Mouse (Mus musculus) cerebellum, adult 18-20 months (tissue): ENCODE data around the gene Angel1.

ENCODE experiments used
- DNase-seq, 2 experiments: peaks; one replicate each; pipeline ENCODE4 v3.0.0; 2021

Gene Angel1

DNA sequence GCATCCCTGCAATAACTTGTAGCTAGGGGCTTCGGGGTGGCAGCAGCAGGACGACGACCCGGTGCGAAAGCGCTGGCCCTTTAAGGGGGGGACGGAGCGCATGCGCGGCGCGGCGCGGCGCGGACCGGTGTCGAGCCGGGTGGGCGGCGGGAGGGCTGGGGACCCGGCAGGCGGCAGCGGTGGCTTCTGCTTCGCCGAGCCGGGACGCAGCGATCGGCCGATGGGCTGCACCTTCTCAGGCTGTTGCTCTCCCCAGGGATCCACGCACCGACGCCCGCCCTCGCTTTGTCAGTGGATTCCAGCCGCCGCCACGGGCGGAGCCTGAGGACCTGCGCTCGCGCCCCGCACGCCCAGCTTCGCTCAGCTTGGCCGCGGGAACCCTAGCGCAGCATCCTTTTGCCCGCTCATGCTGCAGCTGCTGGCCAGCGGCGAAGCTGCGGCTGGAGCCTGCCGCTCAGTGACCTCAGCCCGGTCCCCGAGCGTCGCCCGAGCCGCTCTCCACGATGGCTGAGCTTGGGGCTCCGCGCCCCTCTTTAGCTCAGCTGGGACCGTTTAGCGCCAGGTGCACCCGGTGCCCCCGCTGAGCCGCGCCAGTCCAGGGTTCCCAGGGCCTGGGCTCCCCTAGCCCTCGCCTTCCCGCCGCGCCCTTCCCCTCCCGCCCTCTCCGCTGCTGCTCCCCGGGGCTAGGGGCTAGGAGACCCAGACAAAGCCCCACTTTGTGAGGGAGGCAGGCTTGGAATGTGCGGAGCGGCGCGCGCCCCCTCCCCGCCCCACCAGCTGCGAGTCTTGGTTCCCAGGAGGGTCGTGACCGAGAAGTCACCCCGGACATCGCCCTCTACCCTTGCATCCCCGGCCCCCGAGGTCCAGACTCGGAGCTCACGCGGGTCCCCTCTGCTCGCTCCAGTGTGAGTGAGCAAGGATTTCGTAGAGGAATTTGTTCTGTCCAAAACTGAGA is 47.4 kb downstream of the Angel1 start, which contains the start of gene Vash1:
Gene Vash1, plus strand, starts transcription at position 110 of the 955 bp plus-strand sequence.
- DNase-seq = peak; percentile 78 to 89

DNA sequence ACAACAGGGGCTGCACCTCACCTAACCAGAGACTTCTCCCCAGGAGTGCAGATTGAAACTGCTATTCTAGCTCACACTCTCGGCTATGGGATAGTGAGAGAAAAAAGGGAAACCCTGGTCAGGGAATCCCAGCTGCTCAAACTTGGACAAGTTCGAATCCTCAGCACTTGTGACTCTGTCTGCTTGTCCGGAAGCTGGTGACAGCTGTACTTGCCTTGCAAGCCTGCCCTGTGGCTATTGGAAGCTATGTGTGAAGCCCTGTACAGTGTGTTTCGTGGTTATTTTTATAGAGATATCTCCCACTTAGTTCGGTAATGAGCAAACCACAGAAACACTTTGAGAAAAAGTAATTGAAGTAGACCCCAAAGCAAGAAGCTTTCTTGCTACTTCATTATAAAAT is 53.8 kb downstream of the Angel1 start:
- no peak for DNase-seq

DNA sequence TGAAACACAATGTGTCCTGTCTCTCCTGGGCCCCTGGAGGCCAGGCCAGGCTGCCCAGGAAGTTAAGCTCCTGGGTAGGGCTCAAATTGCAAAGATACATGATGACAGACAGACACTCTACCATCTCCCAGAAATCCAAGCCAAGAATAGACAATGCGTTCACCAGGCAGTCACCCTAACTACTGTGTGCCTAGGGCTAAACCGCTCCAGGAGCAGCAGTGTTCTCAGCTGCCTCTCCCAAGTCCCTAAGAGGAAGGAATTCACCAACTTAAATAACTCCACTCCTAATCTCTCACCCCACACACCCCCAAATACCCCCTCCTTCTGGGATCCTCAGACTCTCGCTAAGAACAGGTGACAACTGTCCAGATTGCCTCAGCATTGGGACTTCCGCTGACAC is 54.2 kb downstream of the Angel1 start:
- DNase-seq = no peak

DNA sequence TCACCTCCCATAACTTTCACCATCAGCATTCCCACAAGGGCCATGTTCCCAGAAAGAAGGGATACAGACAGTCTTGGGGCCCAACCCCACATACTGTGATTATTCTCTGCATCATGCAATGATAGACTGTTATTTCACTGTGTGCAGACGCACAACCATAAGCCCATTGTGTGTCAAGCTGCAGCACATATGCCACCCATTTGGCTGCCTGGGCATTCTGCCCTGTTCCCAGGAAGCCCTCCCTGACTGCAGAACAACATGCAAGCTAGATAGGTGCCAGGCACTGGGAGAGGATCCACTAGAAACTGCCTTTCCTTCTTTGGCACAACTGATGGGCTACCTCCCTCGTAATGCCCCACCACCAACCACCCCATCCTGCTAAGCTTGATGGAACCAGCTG is 57.9 kb downstream of the Angel1 start:
- DNase-seq = peak; percentile 65 to 68

- DNase-seq = peak in 1 of 2 experiments; percentile 12
Measured at GRCm38 (mm10) chr12:86665656-86666055, 60.6 kb downstream of the Angel1 start.

DNA sequence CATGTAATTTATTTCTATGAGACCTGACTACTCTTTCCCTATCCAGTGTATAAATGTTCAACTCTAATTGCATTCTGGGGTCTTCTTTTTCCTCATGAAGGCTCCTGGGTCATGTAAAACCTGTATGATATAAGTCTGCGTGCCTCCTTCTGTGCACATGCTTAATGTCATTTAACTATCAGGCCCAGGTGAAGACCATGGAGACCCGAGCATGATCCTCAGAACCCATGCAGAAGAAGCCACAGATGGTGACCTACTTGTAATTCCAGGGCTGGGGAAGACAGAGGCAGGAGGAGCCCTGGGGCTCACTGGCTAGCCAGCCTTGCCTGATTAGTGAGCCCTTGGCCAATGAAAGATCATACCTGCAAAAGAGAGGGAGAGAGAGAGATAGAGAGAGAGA is 65.8 kb downstream of the Angel1 start:
- peak in 1 of 2 experiments; percentile 23 for DNase-seq

DNA sequence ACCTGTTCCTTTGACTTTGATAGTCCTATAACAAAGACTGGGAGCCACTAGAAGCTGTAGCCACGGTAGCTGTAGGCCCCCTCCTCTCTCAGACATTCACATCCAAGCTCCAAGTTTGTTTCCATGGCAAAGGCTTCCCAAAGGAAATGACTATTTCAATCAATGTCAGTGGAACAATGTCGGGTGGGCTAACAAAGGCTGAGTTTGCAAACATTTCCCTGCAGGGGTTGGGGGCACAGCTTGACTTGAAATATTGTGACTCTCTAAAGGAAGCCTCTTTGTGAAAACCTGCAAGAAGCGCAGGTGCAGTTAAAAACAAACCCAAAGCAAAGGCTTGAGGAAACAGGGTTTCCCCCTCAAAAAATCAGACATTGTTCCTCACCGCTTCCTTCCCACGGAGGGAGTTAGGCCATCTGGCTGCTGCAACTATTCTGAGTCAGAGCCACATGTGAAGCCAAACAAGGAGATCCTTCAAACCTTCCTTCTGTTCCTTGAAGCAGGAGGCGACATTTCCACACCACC is 66.8 kb downstream of the Angel1 start:
- DNase-seq = no peak

GRCm38 (mm10) chr12:86652570-86653041 is 73.7 kb downstream of the Angel1 start:
- peak; percentile 35 to 37 for DNase-seq

GRCm38 (mm10) chr12:86651301-86651860 is 74.9 kb downstream of the Angel1 start:
- no peak for DNase-seq
